Mouse (Mus musculus) layer of hippocampus, postnatal 14 days (tissue): ENCODE results near the gene Prkar1b. TPM values are rescaled to one million over a fixed set of nuclear protein-coding genes. Genes with fewer than 3 reads are reported as not detected.

Source experiments
- DNase-seq, 2 experiments: peaks; one replicate each; pipeline ENCODE4 v3.0.0; 2021 to 2022; ENCODE audit warnings: low spot score in 2 of 2, mixed read lengths in 1 of 2
- total RNA-seq, 2 experiments: library from RNA; stranded (reverse); gene quantifications; 2 replicates each; pipeline ENCODE4 v1.2.3; 2021

Prkar1b gene
- total RNA-seq, 2 experiments from 2014 or later: 387 to 389 TPM

GRCm38 (mm10) chr5:139111991-139112390 lies 37.8 kb downstream of the Prkar1b start:
- peak in 1 of 2 experiments; percentile 24 for DNase-seq

GRCm38 (mm10) chr5:139110140-139110855 lies 39.5 kb downstream of the Prkar1b start:
- no peak for DNase-seq

GRCm38 (mm10) chr5:139107815-139108214 lies 42.0 kb downstream of the Prkar1b start:
- no peak for DNase-seq

- DNase-seq: no peak
Observed at GRCm38 (mm10) chr5:139101783-139102182, 48.0 kb downstream of the Prkar1b start.

GRCm38 (mm10) chr5:139098991-139099972 lies 50.5 kb downstream of the Prkar1b start:
- peak; percentile 43 to 80 for DNase-seq

GRCm38 (mm10) chr5:139095297-139096110 lies 54.3 kb downstream of the Prkar1b start:
- DNase-seq: no peak

GRCm38 (mm10) chr5:139093534-139093933 lies 56.3 kb downstream of the Prkar1b start:
- no peak for DNase-seq

GRCm38 (mm10) chr5:139091713-139092112 lies 58.1 kb downstream of the Prkar1b start:
- DNase-seq: no peak

- no peak for DNase-seq
Observed at GRCm38 (mm10) chr5:139090162-139090561, 59.6 kb downstream of the Prkar1b start.

GRCm38 (mm10) chr5:139088173-139088572 lies 61.6 kb downstream of the Prkar1b start:
- DNase-seq: no peak

GRCm38 (mm10) chr5:139084831-139085519 lies 64.8 kb downstream of the Prkar1b start:
- DNase-seq: peak in 1 of 2 experiments; percentile 57

GRCm38 (mm10) chr5:139084302-139084701 lies 65.5 kb downstream of the Prkar1b start:
- peak; percentile 69 to 83 for DNase-seq

- no peak for DNase-seq
Observed at GRCm38 (mm10) chr5:139083841-139084240, 66.0 kb downstream of the Prkar1b start.

GRCm38 (mm10) chr5:139081370-139081769 lies 68.4 kb downstream of the Prkar1b start:
- no peak for DNase-seq

- no peak for DNase-seq
Observed at GRCm38 (mm10) chr5:139078156-139078462, 71.7 kb downstream of the Prkar1b start.

- no peak for DNase-seq
Observed at GRCm38 (mm10) chr5:139077311-139078155, 72.3 kb downstream of the Prkar1b start.

GRCm38 (mm10) chr5:139076450-139076849 lies 73.4 kb downstream of the Prkar1b start:
- no peak for DNase-seq

GRCm38 (mm10) chr5:139075791-139076190 lies 74.0 kb downstream of the Prkar1b start:
- no peak for DNase-seq

GRCm38 (mm10) chr5:139075125-139075524 lies 74.7 kb downstream of the Prkar1b start:
- peak in 1 of 2 experiments; percentile 67 for DNase-seq

- DNase-seq: no peak
Observed at GRCm38 (mm10) chr5:139073977-139074376, 75.8 kb downstream of the Prkar1b start.
